Mouse (Mus musculus) liver, embryonic 14.5 days (tissue): ENCODE data around the gene Wrap53.

Experiments
- CTCF ChIP-seq: IDR thresholded peaks from 2 replicates; pipeline ENCODE4 v1.5.1; 2016; ENCODE audit warnings: antibody characterized with exemption, low read depth, control low read depth
- EP300 ChIP-seq: IDR thresholded peaks from 2 replicates; pipeline ENCODE4 v1.6.1; 2016; ENCODE audit warnings: antibody characterized with exemption, low read depth

DNA sequence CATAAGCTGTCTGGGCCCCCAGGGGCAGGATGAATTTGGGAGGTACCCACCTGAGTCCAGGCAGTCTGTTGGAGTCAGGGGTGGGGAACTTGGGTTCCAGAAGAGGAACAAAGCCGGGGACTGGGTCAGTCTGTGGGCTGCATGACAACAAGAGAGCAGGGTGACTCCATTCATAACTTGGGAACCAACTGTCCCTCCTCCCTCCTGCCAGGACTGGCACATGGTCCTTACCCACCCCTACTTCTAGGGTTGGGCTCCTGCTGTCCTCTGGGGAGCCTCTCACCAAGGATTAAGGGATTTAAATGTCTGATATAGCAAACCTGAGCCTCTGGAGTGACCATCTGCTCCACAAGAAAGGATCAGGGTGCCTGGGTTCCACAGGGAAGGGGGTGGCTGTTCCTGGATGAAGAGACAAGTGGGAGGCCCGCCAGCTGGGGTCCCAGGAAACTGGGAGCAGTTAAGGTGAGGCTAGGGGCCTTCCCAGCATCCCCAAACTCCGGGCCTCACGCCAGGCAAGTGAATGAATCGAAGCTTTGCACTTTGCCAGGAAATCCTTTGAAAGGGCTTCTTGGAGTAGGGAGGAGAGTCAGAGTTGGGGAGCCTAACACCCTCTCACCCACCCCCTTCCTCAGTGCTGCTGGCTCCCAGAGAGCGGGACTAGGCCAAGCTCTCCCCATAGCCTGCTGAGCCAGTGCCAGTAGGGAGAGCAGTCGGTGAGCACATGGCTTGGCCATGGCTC is 12.0 kb upstream of the Wrap53 start:
- TF ChIP-seq CTCF (no peak), EP300 (no peak)
